Mouse (Mus musculus) cerebellum, adult 2 months (tissue): ENCODE measurements around the gene Cirbp. TPM values are rescaled to one million over a fixed set of nuclear protein-coding genes. Genes with fewer than 3 reads are reported as not detected.

ENCODE experiments used
- DNase-seq, 2 experiments: peaks; one replicate each; pipeline ENCODE4 v3.0.0; 2021
- H3K27ac ChIP-seq: fragments of 200-500 bp; 2 replicates; pipeline ENCODE4 v1.5.1; 2012; ENCODE audit warnings: low read length, control low read depth, inconsistent platforms; ENCODE audit not compliant: insufficient read depth
- H3K27me3 ChIP-seq: fragments of 200-500 bp; 2 replicates; pipeline ENCODE4 v1.6.1; 2012; ENCODE audit warnings: inconsistent platforms, mild to moderate bottlenecking, low read length, moderate library complexity; ENCODE audit not compliant: control insufficient read depth, insufficient read depth
- H3K4me1 ChIP-seq: fragments of 200-500 bp; 2 replicates; pipeline ENCODE4 v1.6.1; 2011; ENCODE audit warnings: low read length; ENCODE audit not compliant: control insufficient read depth, insufficient read depth
- H3K4me3 ChIP-seq: fragments of 200-500 bp; replicated peaks from 2 replicates; pipeline ENCODE3; 2011; ENCODE audit warnings: mild to moderate bottlenecking, low read depth, low read length, control low read depth; ENCODE audit not compliant: insufficient read depth
- CTCF ChIP-seq: fragments of 200-500 bp; IDR thresholded peaks from 2 replicates; pipeline ENCODE4 v1.5.1; 2011; ENCODE audit warnings: low read depth, mild to moderate bottlenecking, control low read depth, low read length, moderate library complexity, borderline replicate concordance; ENCODE audit not compliant: insufficient read depth
- POLR2A ChIP-seq: fragments of 200-500 bp; IDR thresholded peaks from 2 replicates; pipeline ENCODE4 v1.6.1; 2011; ENCODE audit warnings: low read length, control low read depth, borderline replicate concordance; ENCODE audit not compliant: insufficient read depth
- WGBS: fragments of 180-500 bp; shearing (Covaris S2); methylation state at CpG from one replicate; pipeline ENCODE4 v1.1.7; 2018; 5-methylcytosine and 5-hydroxymethylcytosine counted together
- polyA plus RNA-seq: library from polyadenylated mRNA; depleted of rRNA; stranded (reverse); fragments of >200 nt; gene quantifications from 2 replicates; pipeline ENCODE4 v1.2.3, GENCODE M21; 2012

Gene Cirbp
- polyA plus RNA-seq, 1 experiment: 240 TPM

GRCm38 (mm10) chr10:80176270-80176834, 10.6 kb downstream of the Cirbp start:
- Histone ChIP-seq H3K27me3 (no peaks in the 10 kb centered on the region), H3K4me3 (no peak overlapping the region), H3K4me1 (peaks cover 16% of the 10 kb centered on the region), H3K27ac (no peak overlapping the region)
- no peak for TF ChIP-seq POLR2A
- no peak for TF ChIP-seq CTCF
- peak in 1 of 2 experiments; percentile 22 for DNase-seq
- WGBS: 67% methylated on average over 5 of the region's 5 CpGs

GRCm38 (mm10) chr10:80177441-80178279, 11.9 kb downstream of the Cirbp start:
- TF ChIP-seq CTCF: no peak
- no peak for TF ChIP-seq POLR2A
- no peaks in the 10 kb centered on the region for H3K27me3 ChIP-seq
- no peak for DNase-seq
- H3K27ac ChIP-seq: no peak overlapping the region
- 63% methylated on average over 7 of the region's 7 CpGs for WGBS
- peaks cover 12% of the 10 kb centered on the region for H3K4me1 ChIP-seq
- H3K4me3 ChIP-seq: no peak overlapping the region

GRCm38 (mm10) chr10:80179068-80180051, 13.6 kb downstream of the Cirbp start, which contains the start of gene Efna2:
Gene Efna2, plus strand, starts transcription at chr10:80179482.
- 2% methylated on average over 98 of the region's 106 CpGs for WGBS
- H3K4me3 ChIP-seq: peak within 1 kb of the TSS; percentile 81
- TF ChIP-seq CTCF: no peak
- peak; percentile 37; the same call in 1 of the 2 replicates for TF ChIP-seq POLR2A
- peaks cover 12% of the 10 kb centered on the region for H3K4me1 ChIP-seq
- H3K27me3 ChIP-seq: no peaks in the 10 kb centered on the region
- peak within 1 kb of the TSS; percentile 77 for H3K27ac ChIP-seq
- DNase-seq: peak; percentile 68 to 74

GRCm38 (mm10) chr10:80180288-80180687, 14.5 kb downstream of the Cirbp start:
- peak in 1 of 2 experiments; percentile 32 for DNase-seq
- H3K4me3 ChIP-seq: peak overlapping the region; percentile 81
- H3K4me1 ChIP-seq: peaks cover 12% of the 10 kb centered on the region
- WGBS: 39% methylated on average over 6 of the region's 6 CpGs
- no peak overlapping the region for H3K27ac ChIP-seq
- TF ChIP-seq POLR2A: no peak
- TF ChIP-seq CTCF: no peak
- no peaks in the 10 kb centered on the region for H3K27me3 ChIP-seq

- no peak for DNase-seq
- H3K4me1 ChIP-seq: peaks cover 12% of the 10 kb centered on the region
- H3K4me3 ChIP-seq: no peak overlapping the region
- no peak for TF ChIP-seq CTCF
- TF ChIP-seq POLR2A: no peak
- 43% methylated on average over 5 of the region's 5 CpGs for WGBS
- no peaks in the 10 kb centered on the region for H3K27me3 ChIP-seq
- no peak overlapping the region for H3K27ac ChIP-seq
Observed at GRCm38 (mm10) chr10:80180823-80181222, 15.0 kb downstream of the Cirbp start.

- Histone ChIP-seq H3K27ac (no peak overlapping the region), H3K4me1 (peaks cover 12% of the 10 kb centered on the region), H3K4me3 (no peak overlapping the region), H3K27me3 (no peaks in the 10 kb centered on the region)
- TF ChIP-seq POLR2A (no peak), CTCF (no peak)
- no peak for DNase-seq
- WGBS: 88% methylated on average over 7 of the region's 7 CpGs
Observed at GRCm38 (mm10) chr10:80182547-80182946, 16.8 kb downstream of the Cirbp start.

GRCm38 (mm10) chr10:80186649-80187048, 20.9 kb downstream of the Cirbp start:
- no peak for TF ChIP-seq POLR2A
- TF ChIP-seq CTCF: no peak
- H3K4me1 ChIP-seq: no peaks in the 10 kb centered on the region
- 66% methylated on average over 27 of the region's 27 CpGs for WGBS
- no peak overlapping the region for H3K27ac ChIP-seq
- H3K4me3 ChIP-seq: no peak overlapping the region
- DNase-seq: no peak
- H3K27me3 ChIP-seq: no peaks in the 10 kb centered on the region
